Mouse (Mus musculus): ENCODE data around the gene Dgat2l6. TPM values are rescaled to one million over a fixed set of nuclear protein-coding genes. Genes with fewer than 3 reads are reported as not detected.

Gene Dgat2l6
- polyA plus RNA-seq, 1 experiment from 2014 or later, result not detected

- H3K4me2 ChIP-seq, result no peak overlapping the region
- H3K27me3 ChIP-seq (replicated peaks), result no peaks in the 10 kb centered on the region
- no peaks in the 10 kb centered on the region for H3K9me3 ChIP-seq
- 73% methylated on average over 3 of the region's 3 CpGs for WGBS
- no peaks in the 10 kb centered on the region for H3K4me1 ChIP-seq
- no peak overlapping the region for H3K27ac ChIP-seq
- no peak overlapping the region for H3K9ac ChIP-seq
- H3K36me3 ChIP-seq, result no peaks in the 10 kb centered on the region
- ATAC-seq (ENCODE audit: insufficient read depth, low FRiP score, low read depth), result no peak
- H3K4me3 ChIP-seq (replicated peaks), result no peak overlapping the region
Observed at GRCm38 (mm10) chrX:100556026-100556425, 31.4 kb downstream of the Dgat2l6 start.

- H3K4me3 ChIP-seq (replicated peaks), result no peak overlapping the region
- H3K36me3 ChIP-seq, result no peaks in the 10 kb centered on the region
- H3K9ac ChIP-seq, result no peak overlapping the region
- H3K27me3 ChIP-seq (replicated peaks), result no peaks in the 10 kb centered on the region
- no peak overlapping the region for H3K4me2 ChIP-seq
- H3K9me3 ChIP-seq, result no peaks in the 10 kb centered on the region
- H3K4me1 ChIP-seq, result no peaks in the 10 kb centered on the region
- WGBS, result 79% methylated on average over 3 of the region's 3 CpGs
- no peak overlapping the region for H3K27ac ChIP-seq
- no peak for ATAC-seq (ENCODE audit: insufficient read depth, low FRiP score, low read depth)
Observed at GRCm38 (mm10) chrX:100565696-100566095, 41.1 kb downstream of the Dgat2l6 start.

GRCm38 (mm10) chrX:100571951-100572350 lies 47.3 kb downstream of the Dgat2l6 start, which contains the start of gene Awat1:
Awat1 (plus strand) TSS chrX:100572251.
- no peak for ATAC-seq (ENCODE audit: insufficient read depth, low FRiP score, low read depth)
- no peak within 1 kb of the TSS for H3K27ac ChIP-seq
- H3K4me2 ChIP-seq, result no peak within 1 kb of the TSS
- WGBS, result 80% methylated on average over 1 of the region's 1 CpGs
- no peaks in the 10 kb centered on the region for H3K4me1 ChIP-seq
- no peak within 1 kb of the TSS for H3K9ac ChIP-seq
- no peaks in the 10 kb centered on the region for H3K9me3 ChIP-seq
- no peaks in the 10 kb centered on the region for H3K36me3 ChIP-seq
- no peak within 1 kb of the TSS for H3K4me3 ChIP-seq (replicated peaks)
- H3K27me3 ChIP-seq (replicated peaks), result no peaks in the 10 kb centered on the region

GRCm38 (mm10) chrX:100594791-100595190 lies 70.2 kb downstream of the Dgat2l6 start, which contains the start of gene P2ry4:
P2ry4 (minus strand) TSS chrX:100594869.
- Histone ChIP-seq H3K4me3 (replicated peaks) (no peak within 1 kb of the TSS), H3K4me2 (no peak within 1 kb of the TSS), H3K9me3 (no peaks in the 10 kb centered on the region), H3K4me1 (no peaks in the 10 kb centered on the region), H3K27ac (no peak within 1 kb of the TSS), H3K27me3 (replicated peaks) (0 out of 2 replicates have a peak, but pooled peaks cover 3% of the 10 kb centered on the region), H3K36me3 (no peaks in the 10 kb centered on the region), H3K9ac (no peak within 1 kb of the TSS)
- no peak for ATAC-seq (ENCODE audit: insufficient read depth, low FRiP score, low read depth)
- 55% methylated on average over 4 of the region's 4 CpGs for WGBS

Other genes with a start within 250 kb of the Dgat2l6 start
- not detected in 2 replicates for gene Otud6a, start 95.8 kb upstream of the Dgat2l6 start, polyA plus RNA-seq (2015; fragmentation: Nextera tagmentation; extraction: Ambion mirVana)
- gene Awat2, start 82.1 kb upstream of the Dgat2l6 start, polyA plus RNA-seq (2015; fragmentation: Nextera tagmentation; extraction: Ambion mirVana), result 0.58 and 0.71 TPM in 2 replicates
- 33.5 and 37.2 TPM in 2 replicates for gene Igbp1, start 30.5 kb upstream of the Dgat2l6 start, polyA plus RNA-seq (2015; fragmentation: Nextera tagmentation; extraction: Ambion mirVana)
- not detected in 2 replicates for gene Awat1, start 47.4 kb downstream of the Dgat2l6 start, polyA plus RNA-seq (2015; fragmentation: Nextera tagmentation; extraction: Ambion mirVana)
- 0.09 TPM in 1 of 2 replicates, not detected in the other for gene P2ry4, start 70.0 kb downstream of the Dgat2l6 start, polyA plus RNA-seq (2015; fragmentation: Nextera tagmentation; extraction: Ambion mirVana)
- not detected in 2 replicates for gene Arr3, start 80.7 kb downstream of the Dgat2l6 start, polyA plus RNA-seq (2015; fragmentation: Nextera tagmentation; extraction: Ambion mirVana)
- gene Kif4, start 100.9 kb downstream of the Dgat2l6 start, polyA plus RNA-seq (2015; fragmentation: Nextera tagmentation; extraction: Ambion mirVana), result 22.5 and 25.2 TPM in 2 replicates
- gene Pdzd11, start 101.7 kb downstream of the Dgat2l6 start, polyA plus RNA-seq (2015; fragmentation: Nextera tagmentation; extraction: Ambion mirVana), result 86.0 and 93.9 TPM in 2 replicates
- gene Gdpd2, start 205.0 kb downstream of the Dgat2l6 start, polyA plus RNA-seq (2015; fragmentation: Nextera tagmentation; extraction: Ambion mirVana), result 7.0 and 7.8 TPM in 2 replicates
- gene Dlg3, start 242.9 kb downstream of the Dgat2l6 start, polyA plus RNA-seq (2015; fragmentation: Nextera tagmentation; extraction: Ambion mirVana), result 3.0 and 3.8 TPM in 2 replicates

Measured in stomach, embryonic 15.5 days (tissue).